ENCODE assay signal across 19 mouse cellular contexts in genomic region chr14:56502407-56502806, GRCm38 (mm10).
"Had no signal": no experiment of that assay in that cellular context is flagged by ENCODE, and none has a peak within 500 bp of the region (broad histone marks: within the 10 kb centered on the region; RNA-seq: fewer than 3 reads in every experiment).

No protein-coding gene starts in this region.

- DNase-seq: liver, postnatal 0 days; lung, adult 2 months; lung, postnatal 14 days; lung, postnatal 36 days; retina, postnatal 1 day; right cerebral cortex, adult 18-20 months; right cerebral cortex, postnatal 25 days; right cerebral cortex, postnatal 4 days; thymus, adult 2 months; thymus, postnatal 25 days; thymus, postnatal 4 days had no signal

- H3K4me2 ChIP-seq: lung, embryonic 15.5 days; midbrain, embryonic 11.5 days; midbrain, embryonic 13.5 days; midbrain, embryonic 15.5 days; neural tube, embryonic 13.5 days; neural tube, embryonic 15.5 days; stomach, embryonic 15.5 days had no signal

- H3K27me3 ChIP-seq: lung, embryonic 15.5 days; midbrain, embryonic 13.5 days; midbrain, embryonic 15.5 days; neural tube, embryonic 13.5 days; neural tube, embryonic 15.5 days; stomach, embryonic 15.5 days had no signal

- H3K36me3 ChIP-seq: lung, embryonic 15.5 days; midbrain, embryonic 13.5 days; midbrain, embryonic 15.5 days; neural tube, embryonic 13.5 days; neural tube, embryonic 15.5 days; stomach, embryonic 15.5 days had no signal

- H3K4me3 ChIP-seq: lung, embryonic 15.5 days; megakaryocyte, embryonic 14.5 days; midbrain, embryonic 13.5 days; midbrain, embryonic 15.5 days; neural tube, embryonic 13.5 days; neural tube, embryonic 15.5 days; stomach, embryonic 15.5 days had no signal
